Mouse (Mus musculus) midbrain, embryonic 16.5 days (tissue): ENCODE measurements at regions not wholly inside any gene's neighbourhood (a gene's known extent, or its start where the extent isn't known, plus 50 kb on each side); places are given as distances from the start of the nearest gene placed in this dataset.
A peak's percentile ranks its signal among the peaks of the same experiment; 100 is the strongest.

Source experiments
- ATAC-seq: fragments of 200-750 bp; cut with Nextera tagmentation; 2 replicates; pipeline ENCODE4 v1.8.0; 2017; ENCODE audit warnings: moderate TSS enrichment
- H3K27ac ChIP-seq: fragments of 300-500 bp; sonication (generic); 2 replicates; pipeline ENCODE4 v1.5.1; 2014; ENCODE audit warnings: mild to moderate bottlenecking, low read length, mixed read lengths
- H3K27me3 ChIP-seq: fragments of 300-500 bp; sonication (generic); 2 replicates; pipeline ENCODE4 v1.6.1; 2014; ENCODE audit warnings: low read depth, low read length, mixed read lengths; ENCODE audit not compliant: control insufficient read depth, insufficient read depth
- H3K36me3 ChIP-seq: fragments of 300-500 bp; sonication (generic); 2 replicates; pipeline ENCODE4 v1.6.1; 2014; ENCODE audit warnings: mild to moderate bottlenecking, low read length, moderate library complexity, mixed read lengths; ENCODE audit not compliant: control insufficient read depth, insufficient read depth
- H3K4me1 ChIP-seq: fragments of 300-500 bp; sonication (generic); 2 replicates; pipeline ENCODE4 v1.6.1; 2014; ENCODE audit warnings: mild to moderate bottlenecking, low read length, mixed read lengths; ENCODE audit not compliant: control insufficient read depth, insufficient read depth
- H3K4me2 ChIP-seq: fragments of 300-500 bp; sonication (generic); 2 replicates; pipeline ENCODE4 v1.6.1; 2014; ENCODE audit warnings: mild to moderate bottlenecking, low read length, mixed read lengths
- H3K4me3 ChIP-seq: fragments of 300-500 bp; sonication (generic); 2 replicates; pipeline ENCODE4 v1.5.1; 2014; ENCODE audit warnings: low read depth, mild to moderate bottlenecking, low read length, moderate library complexity, mixed read lengths
- H3K9ac ChIP-seq: fragments of 300-500 bp; sonication (generic); 2 replicates; pipeline ENCODE4 v1.6.1; 2014; ENCODE audit warnings: low read depth, low read length, mixed read lengths
- H3K9me3 ChIP-seq: fragments of 300-500 bp; sonication (generic); replicated peaks from 2 replicates; pipeline ENCODE4 v1.6.1; 2014; ENCODE audit warnings: mild to moderate bottlenecking, low read length, mixed read lengths; ENCODE audit not compliant: control insufficient read depth, poor library complexity, severe bottlenecking
- WGBS: fragments of 180-500 bp; shearing (Covaris S2); extraction: QIAGEN DNeasy Blood & Tissue Kit; methylation state at CpG from one replicate; pipeline ENCODE4 v1.1.7; 2014; 5-methylcytosine and 5-hydroxymethylcytosine counted together

DNA sequence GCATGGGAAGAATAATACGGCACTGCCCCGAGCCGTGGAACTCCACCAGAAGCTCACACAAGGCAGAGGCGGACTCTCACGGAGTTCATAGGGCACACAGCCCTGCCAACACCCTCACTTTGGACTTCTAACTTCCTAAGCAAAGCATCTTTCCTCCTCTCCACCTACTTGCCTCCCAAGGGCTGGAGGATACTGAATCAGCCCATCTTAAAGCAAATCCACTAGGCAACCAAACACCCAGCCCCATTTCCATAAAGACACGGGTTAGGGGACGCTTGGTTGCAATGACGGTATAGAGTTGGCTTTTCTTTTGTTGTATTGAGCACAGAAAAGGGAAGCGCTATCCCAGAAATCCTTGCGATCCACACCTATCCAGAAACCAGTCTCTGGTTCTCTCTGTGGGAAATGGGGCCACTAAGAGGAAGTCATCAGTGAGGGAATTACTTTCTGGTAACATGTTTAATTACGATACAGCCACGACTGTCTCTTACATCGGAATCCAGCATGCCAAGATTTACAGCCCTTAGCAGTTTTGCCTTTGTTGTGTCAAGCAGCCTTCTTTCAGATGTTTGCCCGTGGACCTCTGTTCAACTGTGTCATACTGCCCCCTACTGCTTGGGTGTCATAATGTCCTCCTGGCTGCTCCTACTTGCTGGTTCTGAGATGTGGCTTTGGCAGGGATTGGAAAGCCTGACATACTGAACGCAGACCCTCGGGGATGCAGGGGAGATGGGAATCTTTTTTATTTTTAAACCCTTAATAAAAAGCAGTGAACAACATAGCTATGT, 110.4 kb downstream of the Sptssa start:
- H3K9me3 ChIP-seq, result no peaks in the 10 kb centered on the region
- no peaks in the 10 kb centered on the region for H3K36me3 ChIP-seq
- H3K4me1 ChIP-seq, result peaks cover 6% of the 10 kb centered on the region
- peak overlapping the region; percentile 41; the same call in 1 of the 2 replicates for H3K9ac ChIP-seq
- H3K27ac ChIP-seq, result no peak overlapping the region
- peak overlapping the region; percentile 41 for H3K4me2 ChIP-seq
- 27% methylated on average over 16 of the region's 16 CpGs for WGBS
- H3K4me3 ChIP-seq, result no peak overlapping the region
- ATAC-seq, result peak; percentile 71
- H3K27me3 ChIP-seq, result no peaks in the 10 kb centered on the region

DNA sequence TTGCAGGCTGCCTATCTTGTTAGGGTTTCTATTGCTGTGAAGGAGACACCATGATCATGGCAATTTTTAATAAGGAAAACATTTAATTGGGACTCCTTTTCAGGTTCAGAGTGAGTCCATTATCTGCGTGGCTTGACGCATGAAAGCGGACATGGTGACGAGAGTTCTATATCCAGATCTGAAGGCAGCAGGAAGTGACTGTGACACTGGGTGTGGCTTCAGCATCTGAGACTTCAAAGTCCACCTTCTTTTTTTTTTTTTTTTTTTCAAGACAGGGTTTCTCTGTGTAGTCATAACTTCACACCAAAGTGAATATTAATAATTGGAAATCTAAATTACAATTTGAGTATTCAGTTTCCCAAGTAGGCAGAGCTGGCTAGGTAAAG, 118.1 kb downstream of the Sptssa start:
- H3K9me3 ChIP-seq, result no peaks in the 10 kb centered on the region
- H3K36me3 ChIP-seq, result no peaks in the 10 kb centered on the region
- H3K4me3 ChIP-seq, result no peak overlapping the region
- ATAC-seq, result no peak
- H3K9ac ChIP-seq, result no peak overlapping the region
- 83% methylated on average over 4 of the region's 4 CpGs for WGBS
- peaks cover 7% of the 10 kb centered on the region; the same call in 1 of the 2 replicates for H3K4me1 ChIP-seq
- no peaks in the 10 kb centered on the region for H3K27me3 ChIP-seq
- no peak overlapping the region for H3K4me2 ChIP-seq
- H3K27ac ChIP-seq, result no peak overlapping the region

DNA sequence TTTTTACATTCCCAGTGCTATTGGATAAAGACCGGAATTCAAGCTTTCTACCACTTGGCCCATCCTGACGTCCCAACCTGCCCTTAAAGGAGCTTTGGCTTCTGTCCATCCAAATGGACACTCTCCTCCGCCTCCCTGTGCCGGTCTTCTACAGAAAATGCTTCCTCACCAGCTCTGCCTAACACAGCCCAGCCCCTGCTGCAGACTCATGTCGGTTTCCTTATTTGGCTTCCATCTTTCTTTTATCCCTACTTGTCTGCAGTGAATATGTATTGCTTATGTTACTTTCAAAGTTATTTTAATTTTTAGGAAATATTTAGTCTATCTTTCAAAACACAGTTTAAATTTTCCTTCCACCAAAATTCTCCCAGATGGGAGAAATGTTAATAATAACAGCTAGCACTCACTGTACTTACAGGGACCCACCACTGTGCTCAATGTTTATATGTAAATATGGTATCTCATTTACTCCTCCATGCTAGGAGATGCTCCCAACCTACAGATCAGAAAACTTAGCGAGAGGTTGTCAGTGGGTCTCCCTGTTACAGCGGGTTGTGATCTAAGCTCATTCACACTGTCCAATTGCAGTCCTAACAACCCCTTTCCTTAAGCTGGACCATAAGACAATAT, 118.6 kb downstream of the Sptssa start:
- peaks cover 9% of the 10 kb centered on the region; the same call in 1 of the 2 replicates for H3K4me1 ChIP-seq
- no peak overlapping the region for H3K4me3 ChIP-seq
- WGBS, result 92% methylated on average over 7 of the region's 7 CpGs
- H3K36me3 ChIP-seq, result no peaks in the 10 kb centered on the region
- no peak overlapping the region for H3K27ac ChIP-seq
- no peak for ATAC-seq
- no peaks in the 10 kb centered on the region for H3K9me3 ChIP-seq
- no peaks in the 10 kb centered on the region for H3K27me3 ChIP-seq
- H3K4me2 ChIP-seq, result no peak overlapping the region
- no peak overlapping the region for H3K9ac ChIP-seq

DNA sequence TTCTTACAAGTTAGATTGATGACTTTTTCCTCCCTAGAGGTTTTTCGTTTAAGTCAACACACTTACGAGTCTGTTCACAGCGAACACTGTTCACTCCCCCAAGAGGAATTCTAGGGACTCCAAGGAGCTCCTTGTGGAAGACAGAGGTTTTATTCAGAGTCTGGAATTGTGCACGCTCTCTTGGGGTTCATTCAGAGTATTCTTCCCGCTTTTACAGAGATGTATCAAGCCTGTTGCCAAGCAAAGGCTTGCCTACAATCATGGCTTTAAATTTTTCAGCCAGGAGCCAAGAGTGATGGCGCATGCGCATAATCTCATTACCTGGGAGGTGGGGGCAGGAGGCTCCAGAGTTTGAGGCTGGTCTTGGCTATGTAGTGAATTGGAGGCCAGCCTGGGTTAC, 119.4 kb downstream of the Sptssa start:
- WGBS, result 69% methylated on average over 7 of the region's 7 CpGs
- Histone ChIP-seq H3K4me1 (peaks cover 9% of the 10 kb centered on the region; the same call in 1 of the 2 replicates), H3K4me3 (no peak overlapping the region), H3K9me3 (no peaks in the 10 kb centered on the region), H3K27ac (no peak overlapping the region), H3K36me3 (no peaks in the 10 kb centered on the region), H3K9ac (no peak overlapping the region), H3K4me2 (no peak overlapping the region), H3K27me3 (no peaks in the 10 kb centered on the region)
- ATAC-seq, result no peak

DNA sequence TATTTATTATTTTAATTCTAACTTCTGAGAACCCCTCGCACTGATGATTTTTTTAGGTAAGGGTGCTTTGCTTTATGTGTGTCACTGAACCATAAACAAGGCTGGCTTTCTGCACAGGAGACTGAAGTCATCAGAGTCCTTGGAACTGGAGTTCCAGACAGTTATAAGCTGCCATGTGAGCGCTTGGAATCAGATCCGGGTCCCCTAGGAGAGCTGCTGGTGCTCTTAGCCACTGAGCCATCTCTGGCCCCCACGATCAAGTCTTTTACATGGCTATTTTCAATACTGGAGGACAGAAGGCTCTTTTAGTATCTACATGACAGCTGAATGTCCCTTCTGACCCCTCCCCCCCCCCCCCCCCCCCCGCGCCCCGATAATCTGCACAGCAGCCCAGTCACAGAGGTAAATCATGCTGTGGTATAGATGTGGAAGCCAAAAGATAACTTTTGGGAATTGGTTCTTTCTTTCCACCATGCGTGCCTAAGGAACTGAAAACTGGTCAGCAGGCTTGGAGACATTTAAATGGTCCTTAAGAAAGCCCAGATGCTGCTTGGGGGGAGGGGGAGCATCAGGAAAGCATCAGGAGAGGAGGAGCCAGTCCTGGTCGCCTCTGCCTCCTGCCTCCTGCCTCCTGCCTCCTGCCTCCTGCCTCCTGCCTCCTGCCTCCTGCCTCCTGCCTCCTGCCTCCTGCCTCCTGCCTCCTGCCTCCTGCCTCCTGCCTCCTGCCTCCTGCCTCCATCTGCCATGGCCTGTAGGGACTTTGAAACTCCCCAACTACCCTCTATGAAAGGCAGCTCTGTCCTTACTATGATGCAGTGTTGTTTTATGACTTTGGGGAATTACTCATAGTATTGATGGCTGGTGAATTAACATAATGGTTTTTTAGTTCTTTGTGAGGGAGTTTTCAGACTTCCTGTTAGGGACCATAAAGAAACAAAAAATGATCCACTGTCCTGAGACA, 120.5 kb downstream of the Sptssa start:
- H3K36me3 ChIP-seq, result no peaks in the 10 kb centered on the region
- no peak overlapping the region for H3K4me2 ChIP-seq
- no peak overlapping the region for H3K9ac ChIP-seq
- H3K27ac ChIP-seq, result no peak overlapping the region
- H3K27me3 ChIP-seq, result no peaks in the 10 kb centered on the region
- 50% methylated on average over 7 of the region's 9 CpGs for WGBS
- no peak for ATAC-seq
- H3K4me3 ChIP-seq, result no peak overlapping the region
- no peaks in the 10 kb centered on the region for H3K9me3 ChIP-seq
- H3K4me1 ChIP-seq, result peaks cover 9% of the 10 kb centered on the region; the same call in 1 of the 2 replicates

DNA sequence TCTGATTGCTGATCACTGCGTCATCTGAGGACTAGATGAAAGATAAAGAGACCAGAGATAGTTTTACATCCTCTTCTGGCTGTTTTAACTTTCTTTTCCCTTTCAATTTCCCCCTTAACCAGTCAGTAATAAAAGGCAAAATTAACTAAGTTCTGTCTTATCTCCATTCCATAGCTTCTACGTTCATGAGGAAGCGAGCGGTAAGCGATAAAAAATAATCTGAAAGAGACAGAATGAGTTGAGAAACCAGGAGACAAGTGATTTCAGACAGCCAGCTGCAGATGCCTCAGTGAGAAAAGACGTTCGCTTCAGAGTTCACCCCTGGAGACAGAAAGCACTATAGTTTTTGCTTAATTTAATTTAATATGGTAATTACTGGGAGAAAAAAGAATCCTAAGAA, 121.5 kb downstream of the Sptssa start:
- Histone ChIP-seq H3K4me1 (peaks cover 9% of the 10 kb centered on the region; the same call in 1 of the 2 replicates), H3K9ac (no peak overlapping the region), H3K27ac (no peak overlapping the region), H3K27me3 (no peaks in the 10 kb centered on the region), H3K9me3 (no peaks in the 10 kb centered on the region), H3K4me3 (no peak overlapping the region), H3K4me2 (no peak overlapping the region), H3K36me3 (no peaks in the 10 kb centered on the region)
- 54% methylated on average over 7 of the region's 7 CpGs for WGBS
- no peak for ATAC-seq

DNA sequence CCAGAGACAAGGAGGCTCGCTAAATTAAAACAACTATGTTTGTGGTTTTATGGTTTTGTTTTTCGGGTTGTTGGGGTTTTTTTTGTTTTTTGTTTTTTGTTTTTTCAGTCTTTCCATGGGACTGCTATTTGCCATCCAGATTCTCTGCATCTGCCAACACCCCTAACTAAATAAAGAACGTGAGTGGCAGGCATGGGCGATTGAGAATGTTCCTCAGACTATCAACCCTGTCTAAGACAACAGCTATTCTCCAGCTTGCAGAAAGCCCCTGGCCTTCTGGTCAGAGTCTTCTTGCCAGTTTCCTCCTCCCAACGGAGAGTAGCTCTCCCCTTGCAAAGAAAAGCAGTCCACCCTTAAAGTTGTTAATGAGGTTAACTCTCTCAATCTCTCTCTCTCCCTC, 123.2 kb downstream of the Sptssa start:
- H3K27ac ChIP-seq, result no peak overlapping the region
- H3K9me3 ChIP-seq, result no peaks in the 10 kb centered on the region
- H3K9ac ChIP-seq, result no peak overlapping the region
- no peak for ATAC-seq
- no peaks in the 10 kb centered on the region for H3K36me3 ChIP-seq
- WGBS, result 58% methylated on average over 5 of the region's 5 CpGs
- no peak overlapping the region for H3K4me2 ChIP-seq
- H3K4me1 ChIP-seq, result peaks cover 9% of the 10 kb centered on the region; the same call in 1 of the 2 replicates
- H3K27me3 ChIP-seq, result no peaks in the 10 kb centered on the region
- no peak overlapping the region for H3K4me3 ChIP-seq

DNA sequence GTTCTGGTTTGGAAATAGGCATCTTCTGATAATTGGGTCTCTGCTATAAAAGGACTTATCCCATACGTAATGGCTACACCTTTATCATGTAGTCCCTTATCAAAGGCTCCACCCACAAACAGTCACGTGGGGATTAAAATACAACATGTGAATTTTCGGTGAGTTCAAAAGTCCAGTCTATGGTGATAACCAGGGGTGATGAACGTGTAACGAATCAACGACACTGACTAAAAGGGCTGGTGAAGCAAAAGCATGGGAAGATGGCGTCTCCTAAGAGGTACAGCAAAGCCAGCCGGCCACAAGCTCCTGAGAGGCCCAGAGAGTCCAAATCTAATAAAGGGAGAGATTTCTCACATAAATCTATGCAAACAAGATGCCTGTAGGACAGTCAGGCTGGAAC, 124.3 kb downstream of the Sptssa start:
- no peaks in the 10 kb centered on the region for H3K36me3 ChIP-seq
- no peak overlapping the region for H3K4me2 ChIP-seq
- H3K4me3 ChIP-seq, result no peak overlapping the region
- ATAC-seq, result no peak
- no peak overlapping the region for H3K27ac ChIP-seq
- H3K9me3 ChIP-seq, result no peaks in the 10 kb centered on the region
- H3K4me1 ChIP-seq, result peaks cover 9% of the 10 kb centered on the region; the same call in 1 of the 2 replicates
- 89% methylated on average over 8 of the region's 8 CpGs for WGBS
- H3K9ac ChIP-seq, result no peak overlapping the region
- no peaks in the 10 kb centered on the region for H3K27me3 ChIP-seq
